Mouse (Mus musculus) mouse trophoblast stem cell (cell line): ENCODE data around the gene Fam155a.

ENCODE experiments used
- in situ Hi-C, 2 experiments: fragments of 300-500 bp; cut with MseI, MboI; formaldehyde crosslinking; loops; 2 replicates in 1 of 2; 3 replicates in 1 of 2; pipeline ENCODE4 v1.15.1; 2025

Gene Fam155a

DNA sequence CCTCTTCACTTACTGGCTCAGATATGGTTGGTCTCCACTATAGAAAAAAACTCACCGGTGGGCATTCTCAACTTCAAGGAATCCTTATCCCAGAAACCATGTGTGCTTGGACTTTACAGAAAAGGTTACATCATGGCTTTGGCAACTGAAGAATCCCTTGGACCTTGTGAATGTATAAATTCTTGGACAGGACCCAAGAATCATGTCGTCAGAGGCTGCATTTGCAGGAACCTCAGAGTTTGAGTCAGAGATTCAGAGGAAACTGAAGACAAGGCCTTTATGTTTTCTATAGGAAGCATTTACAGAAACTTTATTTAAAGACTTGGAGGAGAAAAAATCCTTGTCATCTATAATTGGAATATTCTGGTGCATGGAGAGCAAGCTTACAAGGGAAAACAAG lies 475.9 kb downstream of the Fam155a start:
- in situ Hi-C loops = no loop called here

DNA sequence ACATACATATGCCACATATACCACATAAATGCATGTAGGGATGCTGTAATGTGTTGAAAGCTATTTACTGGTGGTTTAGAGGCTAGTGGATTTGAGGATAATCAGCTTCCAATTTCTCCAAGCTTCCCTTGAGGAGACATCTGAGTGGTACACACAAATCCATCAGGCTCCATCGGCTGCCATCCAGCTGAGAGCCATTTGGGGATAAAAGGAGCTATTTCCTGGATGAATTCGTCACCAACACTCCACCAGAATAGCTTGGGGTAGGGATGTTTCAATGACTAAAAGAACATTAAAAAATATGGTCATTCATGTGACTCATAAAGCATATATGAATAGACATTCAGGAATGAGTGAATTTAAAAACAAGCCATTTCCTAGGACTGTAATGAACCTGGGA lies 478.4 kb downstream of the Fam155a start:
- in situ Hi-C loops = no loop called here

DNA sequence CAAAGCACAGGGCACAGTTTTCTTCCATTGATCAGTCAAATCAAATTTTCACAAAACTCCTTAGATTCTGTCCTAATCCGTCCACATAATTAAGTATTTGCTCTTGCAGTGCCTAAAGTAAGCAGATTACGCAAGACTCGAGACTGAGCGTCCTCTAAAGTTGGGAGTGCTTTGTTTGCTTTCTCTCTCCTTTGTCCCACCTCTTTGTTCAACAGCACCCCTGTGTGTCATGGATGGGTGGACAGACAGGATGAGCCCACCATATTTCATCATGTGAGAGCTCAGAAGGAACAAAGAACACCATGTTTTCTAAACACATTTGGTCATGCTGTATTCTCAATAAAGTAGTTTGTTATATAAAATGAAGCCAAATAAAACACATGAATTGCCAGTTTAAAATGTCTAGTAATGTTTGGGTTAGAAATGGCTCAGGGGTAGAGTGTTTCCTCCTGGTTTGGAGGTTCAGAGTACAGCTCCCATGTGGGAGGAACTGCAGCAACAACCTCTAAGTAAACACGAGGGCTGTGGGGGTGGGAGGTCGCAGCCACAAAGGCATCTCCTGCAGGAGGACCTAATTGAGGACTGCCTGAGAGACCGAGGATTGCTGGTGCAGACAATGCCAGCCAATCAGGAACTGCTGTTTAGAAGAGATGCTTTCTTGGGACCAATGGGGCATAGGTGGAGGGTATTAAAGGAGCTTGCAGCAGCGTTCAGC lies 482.8 kb downstream of the Fam155a start:
- in situ Hi-C loops = no loop called here

DNA sequence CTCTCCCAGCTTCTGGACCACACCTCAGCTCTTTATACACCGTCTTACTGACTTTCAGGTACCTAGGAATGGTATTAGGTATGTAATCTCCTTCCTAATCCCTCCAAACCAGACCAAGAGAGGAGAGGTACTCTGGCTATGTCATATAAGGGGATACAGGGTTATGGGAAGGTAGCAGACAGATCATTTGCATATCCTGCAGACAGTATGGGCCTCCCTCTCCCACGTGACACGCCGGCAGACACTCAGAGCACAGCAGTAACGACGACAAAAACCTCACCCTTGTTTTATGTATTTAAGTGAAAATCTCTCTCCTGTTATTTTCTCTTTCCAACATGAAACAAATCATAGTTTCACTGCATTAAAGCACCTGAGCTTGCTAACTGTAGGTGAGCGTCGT lies 496.8 kb downstream of the Fam155a start:
- in situ Hi-C loops = no loop called here

DNA sequence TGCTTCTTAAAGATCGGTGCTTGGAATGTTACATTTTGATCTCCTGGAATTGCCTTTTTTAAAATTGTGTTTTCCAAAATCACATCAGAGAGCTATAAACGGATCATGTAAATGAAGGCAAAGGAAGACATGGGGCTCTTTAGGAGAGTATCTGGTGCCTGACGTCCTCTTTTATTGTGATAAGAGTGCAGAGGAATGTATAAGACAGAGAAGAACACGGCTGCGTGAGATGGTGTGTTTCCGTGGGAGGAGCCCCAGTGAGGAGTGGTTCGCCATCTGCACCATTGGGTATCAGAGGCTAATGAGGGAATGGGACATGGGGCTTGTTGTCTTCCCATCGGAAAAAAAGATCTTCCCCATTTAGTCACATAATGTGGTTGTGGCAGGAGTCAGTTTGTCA lies 506.6 kb downstream of the Fam155a start:
- in situ Hi-C loops = no loop called here

DNA sequence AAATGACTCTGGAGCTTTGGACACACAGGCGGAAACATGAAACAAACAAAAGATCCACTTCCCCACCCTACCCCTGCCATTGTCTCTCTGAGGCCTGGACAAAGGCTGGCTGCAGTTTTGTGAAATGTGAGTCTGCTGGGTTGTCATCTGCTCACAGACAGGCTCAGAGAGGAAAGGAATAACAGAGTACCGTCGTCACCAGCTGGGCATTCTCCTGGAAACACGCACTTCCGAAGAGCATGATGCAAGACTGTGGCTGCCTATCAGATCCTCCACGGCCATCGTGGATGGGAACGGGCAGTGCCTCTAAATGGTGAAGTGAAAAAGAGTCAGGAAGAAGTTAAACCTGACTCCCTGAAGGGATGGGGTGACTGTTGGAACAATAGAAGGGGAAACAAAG lies 509.4 kb downstream of the Fam155a start:
- in situ Hi-C loops = no loop called here

DNA sequence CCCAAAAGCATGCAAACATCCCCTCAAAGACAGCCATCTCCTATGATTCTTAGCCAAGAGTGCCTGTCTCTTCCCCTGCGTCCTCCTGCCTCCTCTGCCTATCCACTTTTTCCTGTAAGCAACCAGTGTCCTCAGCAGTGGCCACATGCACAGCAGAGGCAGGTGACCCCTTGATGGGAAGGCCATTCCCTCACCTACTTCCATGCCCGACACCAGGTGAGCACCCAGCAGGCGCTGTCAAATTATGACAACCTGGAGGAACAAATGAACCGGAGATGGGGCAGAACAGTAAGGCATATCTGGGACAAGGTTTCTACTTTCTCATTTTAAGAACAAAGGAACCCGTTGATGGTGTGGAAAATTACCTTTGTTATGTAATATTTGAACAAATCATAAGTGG lies 515.6 kb downstream of the Fam155a start:
- in situ Hi-C loops = no loop called here

DNA sequence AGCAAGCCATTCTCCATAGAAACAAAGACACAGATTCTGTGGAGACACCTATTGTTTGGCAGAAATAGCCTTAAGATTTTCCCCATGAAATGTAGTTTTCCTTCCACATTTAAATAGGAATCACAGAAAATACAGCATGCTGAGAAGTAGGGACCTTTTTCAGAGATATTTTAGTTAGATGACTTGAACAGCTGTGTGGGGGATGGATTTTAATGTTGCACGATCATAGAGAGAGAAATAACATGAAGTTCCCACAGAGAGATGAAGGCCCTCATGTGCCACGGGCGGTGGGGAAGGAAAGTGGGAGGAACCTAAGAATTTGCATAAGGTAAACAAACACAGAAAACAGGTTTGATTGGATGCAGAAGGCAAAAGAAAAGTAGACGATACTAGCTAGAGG lies 518.0 kb downstream of the Fam155a start:
- in situ Hi-C loops = no loop called here

DNA sequence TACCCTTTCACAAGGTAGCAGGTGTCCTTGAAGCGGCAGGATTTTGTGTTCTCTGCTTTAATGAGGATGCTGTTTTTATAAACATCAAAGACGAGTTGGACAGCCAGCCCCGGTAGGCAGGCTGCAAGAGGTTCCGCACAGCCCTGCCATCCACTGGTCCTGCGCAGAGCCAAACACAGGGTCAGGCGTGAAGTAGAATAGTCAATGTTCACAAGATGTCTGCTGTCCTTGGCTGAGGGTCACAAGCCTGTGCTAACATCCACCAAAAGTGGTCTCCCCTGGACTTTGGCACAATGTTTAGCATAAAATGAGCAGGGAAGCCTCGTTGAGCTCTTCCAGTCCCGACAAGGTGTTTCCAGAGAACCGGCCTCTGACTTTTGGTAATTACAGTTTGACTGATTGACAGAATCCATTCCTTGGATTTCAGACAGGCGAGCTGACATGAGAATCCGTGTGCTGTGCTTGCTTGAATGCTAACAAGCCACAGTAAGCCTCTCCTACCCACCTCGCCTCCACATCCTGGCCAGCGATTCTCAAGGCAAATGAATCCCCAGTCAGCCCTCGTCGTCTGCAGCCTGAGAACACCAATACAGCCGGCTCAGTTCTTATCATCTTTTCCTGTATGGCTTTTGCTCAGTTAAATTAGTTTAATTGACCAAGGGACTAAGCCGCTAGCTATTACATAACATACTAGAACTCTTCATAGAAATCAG lies 522.7 kb downstream of the Fam155a start:
- in situ Hi-C loops = loop anchor here (10.0 to 25.0 kb wide), 3 partner anchors 337 to 689 kb away; no protein-coding TSS in a partner anchor

DNA sequence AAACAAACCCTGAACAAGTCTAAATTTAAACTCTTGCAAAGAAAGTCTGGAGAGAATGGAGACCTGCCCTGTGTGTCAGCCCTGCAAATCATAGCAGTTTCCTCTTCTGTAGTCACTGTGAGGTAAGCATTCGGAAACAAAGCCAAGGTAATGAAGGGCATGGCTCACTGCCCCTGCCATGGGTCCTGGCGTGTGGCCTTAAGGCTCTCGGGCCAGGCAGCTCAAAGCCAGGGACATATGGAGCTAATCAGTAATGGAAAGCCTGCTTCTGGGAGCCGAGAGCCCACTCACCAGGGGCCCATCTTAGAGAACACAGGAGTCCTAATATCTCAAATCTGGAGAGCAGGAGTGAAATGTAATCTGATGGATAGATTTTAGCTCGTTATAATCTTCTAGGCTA lies 525.0 kb downstream of the Fam155a start:
- in situ Hi-C loops = loop anchor here (10.0 to 25.0 kb wide), 3 partner anchors 339 to 691 kb away; no protein-coding TSS in a partner anchor

DNA sequence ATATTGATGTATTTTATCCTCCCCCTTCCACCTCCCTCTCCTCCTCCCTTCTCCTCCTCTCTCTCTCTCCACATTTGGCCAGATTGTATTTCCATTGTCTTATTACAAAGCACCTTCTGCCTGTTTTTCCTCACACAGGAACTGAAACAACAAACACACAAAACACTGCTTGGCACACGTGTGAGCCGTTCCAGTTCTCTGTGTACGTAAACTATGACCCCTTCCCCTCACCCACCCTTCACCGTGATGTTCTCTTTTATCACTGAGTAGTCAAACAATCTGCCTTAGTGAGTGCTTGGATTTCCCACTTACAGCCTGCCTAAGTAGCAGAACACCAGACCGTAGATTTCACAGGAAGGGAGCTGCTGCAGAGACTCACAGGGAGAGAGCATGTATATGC lies 530.0 kb downstream of the Fam155a start:
- in situ Hi-C loops = loop anchor here (10.0 to 25.0 kb wide), 3 partner anchors 344 to 696 kb away; no protein-coding TSS in a partner anchor

DNA sequence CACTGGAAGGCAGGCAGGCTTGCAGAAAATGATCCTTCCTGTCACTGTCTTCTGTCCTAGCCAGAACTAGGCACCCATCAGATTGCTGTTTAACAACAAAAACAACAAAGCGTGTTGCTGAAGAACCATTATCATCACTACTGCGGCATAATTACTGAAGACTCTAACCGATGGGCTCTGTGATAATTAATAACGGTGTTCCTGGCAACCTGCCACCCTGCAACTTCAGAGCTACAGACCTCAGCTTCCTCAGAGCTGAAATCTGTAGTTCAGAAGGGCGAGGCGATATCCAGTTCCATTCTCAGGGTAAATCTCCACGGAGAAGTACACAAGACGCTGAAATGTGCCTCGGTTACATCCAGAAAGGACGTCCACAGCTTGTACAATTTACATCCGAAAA lies 531.2 kb downstream of the Fam155a start:
- in situ Hi-C loops = loop anchor here (10.0 to 25.0 kb wide), 3 partner anchors 345 to 698 kb away; no protein-coding TSS in a partner anchor

DNA sequence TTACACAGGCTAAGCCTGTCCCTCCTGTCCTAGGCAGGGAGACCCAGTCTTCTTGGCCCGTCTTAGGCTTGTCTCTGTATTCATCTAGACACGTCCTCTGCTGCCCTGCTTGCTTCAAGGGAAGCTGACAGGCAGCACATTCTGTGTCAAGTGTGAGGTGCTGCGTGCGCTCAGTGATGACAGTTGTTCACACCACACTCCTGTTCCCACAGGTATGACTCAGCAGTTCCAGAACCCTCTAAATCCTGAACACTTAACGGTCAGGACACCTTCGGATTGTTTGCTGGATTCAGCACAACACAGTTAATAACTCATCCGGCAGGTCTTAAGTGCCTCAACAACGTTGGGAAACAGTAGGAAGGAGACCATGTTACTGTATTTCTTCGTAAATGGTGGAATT lies 532.0 kb downstream of the Fam155a start:
- in situ Hi-C loops = loop anchor here (25.0 kb wide), 2 partner anchors 348 to 698 kb away; no protein-coding TSS in a partner anchor

DNA sequence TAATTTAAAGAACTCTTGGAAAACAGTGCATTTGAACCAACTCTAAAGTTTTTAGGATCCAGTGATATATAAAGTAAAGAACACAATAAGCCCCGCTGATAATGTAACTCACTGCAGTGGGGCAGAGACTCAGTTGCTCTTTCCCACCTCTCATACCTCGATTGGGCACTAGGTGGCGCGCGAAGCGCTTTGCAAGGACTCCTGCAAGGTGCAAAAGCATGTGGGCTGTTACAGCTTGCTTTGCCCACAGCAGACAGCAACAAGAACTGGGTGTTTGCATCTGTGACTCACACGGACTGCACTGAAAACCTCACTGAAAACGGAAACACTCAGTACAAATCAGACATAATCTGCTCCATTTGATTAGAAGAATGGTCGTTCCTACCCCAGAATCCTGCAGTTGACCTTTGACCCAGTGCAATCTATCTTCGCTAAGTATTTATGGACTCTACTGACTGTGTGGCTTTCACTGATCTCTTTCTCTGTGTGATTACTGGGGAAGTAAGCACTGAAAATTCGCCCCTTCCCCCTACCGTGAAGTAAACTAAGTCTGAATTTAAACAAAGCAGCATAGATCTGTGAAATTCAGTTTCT lies 537.5 kb downstream of the Fam155a start:
- in situ Hi-C loops = loop anchor here (25.0 kb wide), 2 partner anchors 354 to 704 kb away; no protein-coding TSS in a partner anchor

DNA sequence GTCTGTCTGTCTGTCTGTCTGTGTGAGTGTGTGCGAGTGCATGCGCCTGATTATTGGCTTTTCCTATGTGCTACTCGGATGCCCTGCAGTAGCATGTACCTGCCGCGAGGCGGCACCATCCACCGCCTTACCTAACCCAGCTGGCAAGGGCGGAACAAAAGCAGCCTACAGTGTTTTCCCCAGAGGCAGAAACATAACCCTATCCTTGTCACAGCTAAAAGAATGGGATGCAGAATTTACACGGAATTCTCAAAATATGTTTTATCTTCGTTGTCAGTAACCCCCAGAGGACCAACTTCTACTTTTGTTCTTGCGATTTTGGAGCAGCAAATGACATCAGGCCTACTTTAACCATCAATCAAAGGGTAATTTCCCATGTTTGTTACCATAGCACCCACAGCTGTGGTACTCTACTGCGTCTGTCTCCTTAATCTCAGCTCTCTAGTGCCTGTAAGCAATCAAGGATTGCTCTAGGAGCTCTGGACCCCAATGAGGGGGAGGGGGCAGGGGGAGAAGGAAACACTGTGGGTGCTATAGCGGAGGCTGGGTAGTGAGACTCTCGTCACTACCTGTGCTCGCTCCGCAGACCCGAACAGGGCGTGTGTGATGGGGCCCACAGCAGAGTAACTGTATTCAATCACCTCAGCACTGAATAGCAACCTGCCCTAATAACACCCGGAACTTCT lies 543.0 kb downstream of the Fam155a start:
- in situ Hi-C loops = loop anchor here (25.0 kb wide), 2 partner anchors 359 to 709 kb away; no protein-coding TSS in a partner anchor

DNA sequence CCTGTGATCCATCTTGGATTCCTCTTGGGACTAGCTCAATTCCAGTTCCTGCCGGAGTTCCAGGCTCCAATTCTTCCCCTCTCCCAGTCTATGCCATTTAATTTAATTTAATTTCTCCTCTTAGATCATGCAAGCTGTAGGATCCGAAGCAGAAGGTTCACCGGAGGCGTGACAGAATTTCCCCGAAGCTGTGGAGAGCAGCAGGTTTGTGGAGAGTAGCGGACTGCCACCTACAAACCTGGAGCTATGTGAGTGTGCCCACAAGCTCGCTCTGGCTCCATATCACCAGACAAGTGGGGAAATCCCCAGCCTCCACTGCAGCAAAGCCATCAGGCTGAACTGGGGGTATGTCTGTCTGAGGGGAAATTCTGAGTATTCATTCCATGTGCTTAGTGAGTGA lies 544.2 kb downstream of the Fam155a start:
- in situ Hi-C loops = loop anchor here (25.0 kb wide), 2 partner anchors 361 to 711 kb away; no protein-coding TSS in a partner anchor

DNA sequence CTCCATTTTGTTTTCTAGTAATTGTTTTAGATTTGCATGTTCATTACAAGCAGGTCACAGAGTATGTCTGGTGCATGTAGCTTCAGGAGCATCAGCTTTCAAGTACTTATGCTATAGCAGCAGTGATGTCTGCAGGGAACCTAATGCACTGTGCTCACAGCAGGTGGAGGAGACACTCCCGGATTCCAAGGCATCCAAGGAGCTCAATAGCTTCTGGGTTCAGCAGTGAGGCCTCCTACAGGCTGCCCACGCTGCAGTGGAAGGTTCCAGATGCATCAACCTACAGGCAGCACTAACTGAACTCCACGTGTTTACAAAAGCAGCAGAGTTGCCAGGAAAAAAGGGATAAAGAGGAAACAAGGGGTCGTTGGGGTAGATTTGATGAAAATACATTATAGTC lies 559.2 kb downstream of the Fam155a start:
- in situ Hi-C loops = no loop called here

DNA sequence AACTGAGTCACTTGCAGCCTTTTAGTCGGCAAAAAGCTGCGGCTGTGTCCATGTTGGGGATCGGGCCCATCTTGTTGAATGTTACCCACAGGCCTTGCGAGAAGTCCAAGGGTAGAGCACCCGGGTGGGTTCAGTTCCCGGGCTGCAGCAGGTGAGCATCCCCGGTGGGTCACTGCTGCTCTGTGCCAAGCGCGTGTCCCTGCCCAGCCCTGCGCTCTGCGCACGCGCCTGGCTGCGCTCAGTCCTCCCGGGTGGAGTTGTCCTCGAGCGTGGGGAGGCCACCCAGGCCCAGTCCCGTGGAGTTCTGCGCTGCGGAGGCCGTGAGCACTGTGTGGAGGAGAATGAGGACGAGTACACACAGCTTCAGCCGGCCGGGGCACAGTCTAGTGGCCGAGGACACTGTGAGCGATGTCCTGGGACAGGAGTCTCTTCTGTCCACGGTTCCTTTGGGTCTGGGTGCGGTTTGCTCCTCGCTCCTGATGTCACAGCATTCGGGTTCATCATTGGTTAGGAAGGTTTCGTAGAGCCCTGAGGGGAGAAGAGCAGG lies 563.4 kb downstream of the Fam155a start:
- in situ Hi-C loops = no loop called here

DNA sequence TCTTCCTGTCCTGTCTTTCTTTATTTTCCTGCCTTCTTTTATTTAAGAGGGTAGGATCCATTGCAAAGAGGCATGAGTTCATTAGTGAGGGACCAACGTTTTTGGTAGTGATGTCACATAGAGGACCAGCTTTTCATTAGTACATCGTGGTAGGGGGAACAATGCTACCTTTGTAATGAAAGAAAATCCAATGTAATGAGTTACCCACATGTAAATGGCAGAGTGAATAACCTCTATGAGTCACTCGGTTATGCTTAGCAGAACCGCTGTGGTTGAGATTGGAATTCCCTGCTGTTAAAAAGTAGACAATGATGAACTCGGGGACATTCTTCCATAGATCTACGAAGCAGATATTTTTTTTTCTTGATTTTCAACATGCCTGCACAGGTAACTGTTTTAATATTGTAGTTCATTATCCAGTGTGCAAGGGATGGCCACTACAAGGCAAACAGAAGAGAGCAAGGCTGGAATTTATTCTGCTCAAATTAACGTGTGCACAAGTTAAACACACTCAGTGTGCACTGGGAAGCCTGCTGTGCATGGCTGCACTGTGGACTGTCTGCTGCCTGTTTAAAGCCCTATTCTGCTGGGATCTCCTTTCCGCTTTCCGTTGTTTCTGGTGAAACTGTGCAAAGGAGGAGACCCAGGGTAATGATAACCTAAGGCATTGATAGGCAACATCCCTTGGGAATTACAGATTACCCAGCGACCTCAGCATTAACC lies 566.5 kb downstream of the Fam155a start:
- in situ Hi-C loops = no loop called here

DNA sequence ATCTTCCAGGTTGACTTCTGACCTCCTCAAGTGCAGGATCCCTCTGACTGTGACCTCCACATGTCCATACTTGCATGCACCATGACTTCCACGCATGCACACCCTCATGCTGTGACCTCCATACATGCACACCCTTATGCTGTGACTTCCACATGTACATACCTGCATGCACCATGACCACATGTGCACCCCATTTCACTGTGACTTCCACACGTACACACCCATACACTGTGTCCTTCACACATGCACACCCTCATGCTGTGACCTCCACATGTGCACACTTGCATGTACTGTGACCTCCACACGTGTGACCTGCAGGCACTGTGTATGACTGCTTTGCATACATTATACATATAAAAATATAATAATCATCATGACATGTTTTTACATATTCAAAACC lies 570.9 kb downstream of the Fam155a start:
- in situ Hi-C loops = no loop called here

DNA sequence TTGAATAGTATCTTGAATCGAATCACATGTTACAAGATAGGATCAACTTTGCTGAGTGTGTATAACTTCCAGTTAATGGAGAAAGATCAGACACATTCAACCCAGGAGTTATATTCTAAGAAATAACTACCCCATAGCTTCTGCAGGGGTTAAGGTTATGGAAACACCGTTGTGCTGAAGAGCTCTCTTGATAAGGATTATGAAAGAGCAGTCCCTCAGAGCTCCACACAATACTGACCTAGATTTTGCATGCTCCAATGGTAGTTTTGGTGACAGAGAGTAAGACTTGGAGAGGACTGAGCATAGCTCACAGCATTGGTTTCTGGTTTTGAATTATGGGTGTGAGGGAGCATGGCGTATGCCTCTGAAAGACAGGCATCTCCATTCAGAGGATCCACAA lies 579.3 kb downstream of the Fam155a start:
- in situ Hi-C loops = no loop called here
